Mouse (Mus musculus): ENCODE data around the gene Luzp2. TPM values are rescaled to one million over a fixed set of nuclear protein-coding genes. Genes with fewer than 3 reads are reported as not detected.

Gene Luzp2
- polyA plus RNA-seq, 1 experiment from 2014 or later = 2.3 TPM

DNA sequence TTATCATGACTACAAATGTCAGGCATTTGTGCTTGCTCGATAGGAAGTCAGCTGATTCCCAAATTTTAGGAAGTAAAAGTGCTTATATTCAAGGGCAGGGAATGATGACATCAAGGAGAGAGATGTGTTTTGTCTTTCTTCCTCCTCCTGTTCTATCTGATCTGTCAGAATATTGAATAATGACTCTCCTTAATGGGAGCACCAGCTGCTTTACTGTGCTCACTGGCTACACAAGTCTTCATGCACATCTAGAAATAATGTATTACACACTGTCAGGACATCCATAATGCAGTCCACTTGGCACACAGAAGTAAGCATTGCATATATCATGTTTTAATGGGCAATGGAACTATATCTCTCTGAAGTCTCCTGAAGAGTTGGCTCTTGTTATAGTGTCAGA, 17.6 kb downstream of the Luzp2 start:
- ATAC-seq (ENCODE audit: low FRiP score) (peak; percentile 60), DNase-seq (ENCODE audit: low spot score) (no peak)
- no peak overlapping the region for H3K4me2 ChIP-seq (replicated peaks; ENCODE audit: low read depth, low read length)
- H3K36me3 ChIP-seq (ENCODE audit: control insufficient read depth, insufficient read depth, low read length) = no peaks in the 10 kb centered on the region
- H3K4me3 ChIP-seq (ENCODE audit: low read depth, low read length) = no peak overlapping the region
- no peak overlapping the region for H3K9ac ChIP-seq (ENCODE audit: low read depth, low read length)
- WGBS = 76% methylated on average over 1 of the region's 1 CpGs
- H3K9me3 ChIP-seq (ENCODE audit: control insufficient read depth, low read length) = no peaks in the 10 kb centered on the region
- H3K27ac ChIP-seq (ENCODE audit: low read depth, low read length) = no peak overlapping the region
- H3K4me1 ChIP-seq (replicated peaks; ENCODE audit: control insufficient read depth, insufficient read depth, low read length) = no peaks in the 10 kb centered on the region
- no peaks in the 10 kb centered on the region for H3K27me3 ChIP-seq (ENCODE audit: control insufficient read depth, insufficient read depth, low read length)

- DNase-seq (ENCODE audit: low spot score) = no peak
- Histone ChIP-seq H3K27me3 (ENCODE audit: control insufficient read depth, insufficient read depth, low read length) (no peaks in the 10 kb centered on the region), H3K27ac (ENCODE audit: low read depth, low read length) (no peak overlapping the region), H3K9ac (ENCODE audit: low read depth, low read length) (no peak overlapping the region), H3K36me3 (ENCODE audit: control insufficient read depth, insufficient read depth, low read length) (no peaks in the 10 kb centered on the region), H3K4me2 (replicated peaks; ENCODE audit: low read depth, low read length) (no peak overlapping the region), H3K4me1 (replicated peaks; ENCODE audit: control insufficient read depth, insufficient read depth, low read length) (no peaks in the 10 kb centered on the region), H3K4me3 (ENCODE audit: low read depth, low read length) (no peak overlapping the region), H3K9me3 (ENCODE audit: control insufficient read depth, low read length) (no peaks in the 10 kb centered on the region)
- ATAC-seq (ENCODE audit: low FRiP score) = no peak
- 67% methylated on average over 11 of the region's 11 CpGs for WGBS
These were observed 26.0 kb downstream of the Luzp2 start for GRCm38 (mm10) chr7:54861230-54861856.

GRCm38 (mm10) chr7:54878928-54879644, 43.8 kb downstream of the Luzp2 start:
- DNase-seq (ENCODE audit: low spot score) (no peak), ATAC-seq (ENCODE audit: low FRiP score) (no peak)
- Histone ChIP-seq H3K4me3 (ENCODE audit: low read depth, low read length) (no peak overlapping the region), H3K4me1 (replicated peaks; ENCODE audit: control insufficient read depth, insufficient read depth, low read length) (no peaks in the 10 kb centered on the region), H3K27me3 (ENCODE audit: control insufficient read depth, insufficient read depth, low read length) (no peaks in the 10 kb centered on the region), H3K9ac (ENCODE audit: low read depth, low read length) (no peak overlapping the region), H3K27ac (ENCODE audit: low read depth, low read length) (no peak overlapping the region), H3K9me3 (ENCODE audit: control insufficient read depth, low read length) (no peaks in the 10 kb centered on the region), H3K4me2 (replicated peaks; ENCODE audit: low read depth, low read length) (no peak overlapping the region), H3K36me3 (ENCODE audit: control insufficient read depth, insufficient read depth, low read length) (no peaks in the 10 kb centered on the region)
- WGBS = 85% methylated on average over 4 of the region's 4 CpGs

DNA sequence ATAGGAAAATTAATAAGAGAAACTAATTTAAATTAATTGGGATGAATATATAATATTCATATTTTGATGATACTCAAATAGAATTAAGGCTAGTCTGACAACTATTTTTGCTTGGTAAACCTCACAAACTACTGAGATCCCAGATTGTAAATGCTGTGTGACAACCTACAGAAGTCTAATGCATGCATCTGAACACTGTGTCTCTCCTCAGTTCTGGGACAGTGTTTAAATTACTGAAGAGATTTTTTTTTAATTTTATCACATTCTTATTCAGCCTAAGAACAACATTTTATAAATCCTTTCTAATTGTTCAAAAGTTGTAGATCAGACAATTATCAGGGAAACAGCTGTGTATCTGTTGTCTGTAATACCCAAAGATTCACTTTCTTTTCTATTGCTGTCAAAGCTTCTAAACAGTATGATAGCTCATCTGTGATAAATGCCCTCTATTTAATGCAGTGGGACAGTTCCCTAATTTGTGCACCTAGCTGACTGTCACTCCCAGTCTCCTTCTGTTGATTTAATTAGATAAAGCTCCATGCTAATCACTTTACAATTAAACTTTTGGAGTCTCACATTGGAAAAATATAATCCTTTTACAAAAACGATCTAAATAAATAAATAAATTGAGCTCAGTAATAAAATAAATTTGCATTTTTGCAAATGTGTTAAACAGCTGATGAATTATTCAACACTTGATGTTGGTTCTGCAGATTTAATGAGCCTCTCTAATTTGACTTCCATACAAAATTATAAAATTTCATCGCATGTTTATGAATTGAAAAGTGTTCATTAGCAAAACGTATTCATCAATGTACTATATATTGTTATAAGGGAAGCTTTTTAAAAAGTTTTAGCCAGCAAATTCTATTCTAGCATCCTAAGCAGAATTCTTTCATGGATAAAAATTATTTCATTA, 58.7 kb downstream of the Luzp2 start:
- Histone ChIP-seq H3K36me3 (ENCODE audit: control insufficient read depth, insufficient read depth, low read length) (no peaks in the 10 kb centered on the region), H3K4me1 (replicated peaks; ENCODE audit: control insufficient read depth, insufficient read depth, low read length) (no peaks in the 10 kb centered on the region), H3K9me3 (ENCODE audit: control insufficient read depth, low read length) (no peaks in the 10 kb centered on the region), H3K9ac (ENCODE audit: low read depth, low read length) (no peak overlapping the region), H3K27me3 (ENCODE audit: control insufficient read depth, insufficient read depth, low read length) (no peaks in the 10 kb centered on the region), H3K4me3 (ENCODE audit: low read depth, low read length) (no peak overlapping the region), H3K27ac (ENCODE audit: low read depth, low read length) (no peak overlapping the region), H3K4me2 (replicated peaks; ENCODE audit: low read depth, low read length) (no peak overlapping the region)
- ATAC-seq (ENCODE audit: low FRiP score) (peak; percentile 68; the same call in 1 of the 2 replicates), DNase-seq (ENCODE audit: low spot score) (no peak)
- WGBS = 75% methylated on average over 3 of the region's 3 CpGs

- 73% methylated on average over 3 of the region's 3 CpGs for WGBS
- H3K9ac ChIP-seq (ENCODE audit: low read depth, low read length) = no peak overlapping the region
- no peak overlapping the region for H3K4me3 ChIP-seq (ENCODE audit: low read depth, low read length)
- no peaks in the 10 kb centered on the region for H3K27me3 ChIP-seq (ENCODE audit: control insufficient read depth, insufficient read depth, low read length)
- H3K4me2 ChIP-seq (replicated peaks; ENCODE audit: low read depth, low read length) = no peak overlapping the region
- H3K36me3 ChIP-seq (ENCODE audit: control insufficient read depth, insufficient read depth, low read length) = no peaks in the 10 kb centered on the region
- DNase-seq (ENCODE audit: low spot score) = no peak
- H3K9me3 ChIP-seq (ENCODE audit: control insufficient read depth, low read length) = no peaks in the 10 kb centered on the region
- no peaks in the 10 kb centered on the region for H3K4me1 ChIP-seq (replicated peaks; ENCODE audit: control insufficient read depth, insufficient read depth, low read length)
- H3K27ac ChIP-seq (ENCODE audit: low read depth, low read length) = no peak overlapping the region
- no peak for ATAC-seq (ENCODE audit: low FRiP score)
These were observed 63.3 kb downstream of the Luzp2 start for GRCm38 (mm10) chr7:54898589-54898988.

- no peaks in the 10 kb centered on the region for H3K9me3 ChIP-seq (ENCODE audit: control insufficient read depth, low read length)
- no peak overlapping the region for H3K4me3 ChIP-seq (ENCODE audit: low read depth, low read length)
- H3K27ac ChIP-seq (ENCODE audit: low read depth, low read length) = no peak overlapping the region
- H3K4me2 ChIP-seq (replicated peaks; ENCODE audit: low read depth, low read length) = no peak overlapping the region
- no peaks in the 10 kb centered on the region for H3K36me3 ChIP-seq (ENCODE audit: control insufficient read depth, insufficient read depth, low read length)
- WGBS = 69% methylated on average over 7 of the region's 7 CpGs
- no peak overlapping the region for H3K9ac ChIP-seq (ENCODE audit: low read depth, low read length)
- DNase-seq (ENCODE audit: low spot score) (no peak), ATAC-seq (ENCODE audit: low FRiP score) (0 out of 2 replicates have a peak, but pooled peaks have one; percentile 33)
- H3K27me3 ChIP-seq (ENCODE audit: control insufficient read depth, insufficient read depth, low read length) = no peaks in the 10 kb centered on the region
- H3K4me1 ChIP-seq (replicated peaks; ENCODE audit: control insufficient read depth, insufficient read depth, low read length) = no peaks in the 10 kb centered on the region
These were observed 74.7 kb downstream of the Luzp2 start for GRCm38 (mm10) chr7:54909958-54910357.

- H3K4me3 ChIP-seq (ENCODE audit: low read depth, low read length) = no peak overlapping the region
- no peak overlapping the region for H3K4me2 ChIP-seq (replicated peaks; ENCODE audit: low read depth, low read length)
- no peaks in the 10 kb centered on the region for H3K36me3 ChIP-seq (ENCODE audit: control insufficient read depth, insufficient read depth, low read length)
- DNase-seq (ENCODE audit: low spot score) (no peak), ATAC-seq (ENCODE audit: low FRiP score) (0 out of 2 replicates have a peak, but pooled peaks have one; percentile 49)
- no peaks in the 10 kb centered on the region for H3K9me3 ChIP-seq (ENCODE audit: control insufficient read depth, low read length)
- no peak overlapping the region for H3K27ac ChIP-seq (ENCODE audit: low read depth, low read length)
- no peaks in the 10 kb centered on the region for H3K27me3 ChIP-seq (ENCODE audit: control insufficient read depth, insufficient read depth, low read length)
- H3K4me1 ChIP-seq (replicated peaks; ENCODE audit: control insufficient read depth, insufficient read depth, low read length) = no peaks in the 10 kb centered on the region
- H3K9ac ChIP-seq (ENCODE audit: low read depth, low read length) = no peak overlapping the region
- 44% methylated on average over 1 of the region's 1 CpGs for WGBS
These were observed 78.7 kb downstream of the Luzp2 start for GRCm38 (mm10) chr7:54914030-54914429.

- H3K9me3 ChIP-seq (ENCODE audit: control insufficient read depth, low read length) = no peaks in the 10 kb centered on the region
- H3K4me3 ChIP-seq (ENCODE audit: low read depth, low read length) = no peak overlapping the region
- no peak for ATAC-seq (ENCODE audit: low FRiP score)
- no peaks in the 10 kb centered on the region for H3K27me3 ChIP-seq (ENCODE audit: control insufficient read depth, insufficient read depth, low read length)
- H3K4me2 ChIP-seq (replicated peaks; ENCODE audit: low read depth, low read length) = no peak overlapping the region
- DNase-seq (ENCODE audit: low spot score) = no peak
- H3K27ac ChIP-seq (ENCODE audit: low read depth, low read length) = no peak overlapping the region
- no peaks in the 10 kb centered on the region for H3K4me1 ChIP-seq (replicated peaks; ENCODE audit: control insufficient read depth, insufficient read depth, low read length)
- no peaks in the 10 kb centered on the region for H3K36me3 ChIP-seq (ENCODE audit: control insufficient read depth, insufficient read depth, low read length)
- no peak overlapping the region for H3K9ac ChIP-seq (ENCODE audit: low read depth, low read length)
- 81% methylated on average over 3 of the region's 3 CpGs for WGBS
These were observed 86.7 kb downstream of the Luzp2 start for GRCm38 (mm10) chr7:54921991-54922390.

Data from hindbrain, embryonic 11.5 days (tissue).